20 mouse cellular contexts compared by ENCODE assay signal in genomic region chr11:4422494-4423425, GRCm38 (mm10). TPM values are rescaled to one million over a fixed set of nuclear protein-coding genes. Genes with fewer than 3 reads are reported as not detected.
DNase-seq lines count a peak whose midpoint lies in the region; ATAC-seq and TF ChIP-seq lines count a peak whose summit lies in the region.
"Had no signal": no experiment of that assay in that cellular context is flagged by ENCODE, and none has a peak within 500 bp of the region (broad histone marks: within the 10 kb centered on the region; RNA-seq: fewer than 3 reads in every experiment).

No protein-coding gene starts in this region.

- no peak for TF ChIP-seq CTCF in spleen, adult 2 months (IDR thresholded peaks at IDR 0.05; ENCODE audit: extremely low read depth, insufficient read depth, insufficient read length, insufficient replicate concordance)

- no peaks in the 10 kb centered on the region for H3K36me3 ChIP-seq in spleen, adult 2 months (ENCODE audit: control insufficient read depth, insufficient read depth, low read length)
- no peaks in the 10 kb centered on the region for H3K36me3 ChIP-seq in forebrain, embryonic 16.5 days (ENCODE audit: control insufficient read depth, insufficient read depth)
- H3K36me3 ChIP-seq: embryonic facial prominence, embryonic 12.5 days; heart, embryonic 15.5 days; hindbrain, embryonic 12.5 days; limb, embryonic 13.5 days; liver, embryonic 15.5 days; neural tube, embryonic 12.5 days; stomach, embryonic 15.5 days had no signal

- DNase-seq in spleen, adult 2 months (ENCODE audit: low read depth in 1 of 2, low spot score in 2 of 2): no peak
- no peak for DNase-seq in spleen, adult 12 weeks (ENCODE audit: low spot score)
- DNase-seq in naive thymus-derived CD4-positive, alpha-beta T cell, adult 2 months (ENCODE audit: low read depth): peak; percentile 64
- no peak for DNase-seq in layer of hippocampus, postnatal 36 days
- no peak for DNase-seq in spleen, postnatal 4 days (ENCODE audit: low spot score in 2 of 2)
- no peak for DNase-seq in heart, adult 18-20 months
- DNase-seq: kidney, adult 8-10 months; kidney, postnatal 4 days; lung, postnatal 4 days had no signal

- H3K9me3 ChIP-seq in forebrain, embryonic 16.5 days (ENCODE audit: control insufficient read depth, low read length): no peaks in the 10 kb centered on the region
- H3K9me3 ChIP-seq: embryonic facial prominence, embryonic 12.5 days; heart, embryonic 15.5 days; hindbrain, embryonic 12.5 days; limb, embryonic 13.5 days; liver, embryonic 15.5 days; neural tube, embryonic 12.5 days; stomach, embryonic 15.5 days had no signal

- H3K4me1 ChIP-seq in spleen, adult 2 months (ENCODE audit: control insufficient read depth, insufficient read depth, insufficient read length): peaks cover 3% of the 10 kb centered on the region; the same call in 1 of the 2 replicates
- H3K4me1 ChIP-seq in forebrain, embryonic 16.5 days (replicated peaks; ENCODE audit: control insufficient read depth, insufficient read depth, low read length): no peaks in the 10 kb centered on the region
- H3K4me1 ChIP-seq: embryonic facial prominence, embryonic 12.5 days; heart, embryonic 15.5 days; hindbrain, embryonic 12.5 days; limb, embryonic 13.5 days; neural tube, embryonic 12.5 days; stomach, embryonic 15.5 days had no signal

- 0 out of 2 replicates have a peak overlapping the region, but pooled peaks have one; percentile 14 for H3K27ac ChIP-seq in spleen, adult 2 months (ENCODE audit: insufficient read depth, low read length)
- H3K27ac ChIP-seq in forebrain, embryonic 16.5 days (ENCODE audit: low read length): no peak overlapping the region
- H3K27ac ChIP-seq: embryonic facial prominence, embryonic 12.5 days; heart, embryonic 15.5 days; hindbrain, embryonic 12.5 days; left cerebral cortex, adult 2 months; limb, embryonic 13.5 days; liver, embryonic 15.5 days; neural tube, embryonic 12.5 days; stomach, embryonic 15.5 days had no signal

- no peak overlapping the region for H3K4me3 ChIP-seq in spleen, adult 2 months (ENCODE audit: extremely low read depth, insufficient read depth, insufficient read length)
- no peak overlapping the region for H3K4me3 ChIP-seq in forebrain, embryonic 16.5 days (replicated peaks; ENCODE audit: low read length)
- H3K4me3 ChIP-seq: embryonic facial prominence, embryonic 12.5 days; heart, embryonic 15.5 days; hindbrain, embryonic 12.5 days; left cerebral cortex, adult 2 months; limb, embryonic 13.5 days; liver, embryonic 15.5 days; neural tube, embryonic 12.5 days; stomach, embryonic 15.5 days had no signal

- TF ChIP-seq POLR2A in spleen, adult 2 months (IDR thresholded peaks at IDR 0.05; ENCODE audit: low read depth, low read length): no peak

- no peaks in the 10 kb centered on the region for H3K27me3 ChIP-seq in spleen, adult 2 months (ENCODE audit: control insufficient read depth, insufficient read depth, low read length)
- H3K27me3 ChIP-seq in forebrain, embryonic 16.5 days (replicated peaks; ENCODE audit: control insufficient read depth, insufficient read depth, low read length): no peaks in the 10 kb centered on the region
- H3K27me3 ChIP-seq: embryonic facial prominence, embryonic 12.5 days; hindbrain, embryonic 12.5 days; neural tube, embryonic 12.5 days; stomach, embryonic 15.5 days had no signal

- no peak overlapping the region for H3K9ac ChIP-seq in forebrain, embryonic 16.5 days (replicated peaks; ENCODE audit: low read depth, low read length)
- H3K9ac ChIP-seq: embryonic facial prominence, embryonic 12.5 days; heart, embryonic 15.5 days; hindbrain, embryonic 12.5 days; limb, embryonic 13.5 days; liver, embryonic 15.5 days; neural tube, embryonic 12.5 days; stomach, embryonic 15.5 days had no signal

- 66% methylated on average over 16 of the region's 16 CpGs for WGBS in spleen, adult 2 months
- 82% methylated on average over 16 of the region's 16 CpGs for WGBS in forebrain, embryonic 16.5 days

- ATAC-seq in common myeloid progenitor, adult 5-6 weeks (replicated peaks; ENCODE audit: low read depth, poor library complexity, severe bottlenecking): peak; percentile 36
- ATAC-seq in forebrain, embryonic 16.5 days: no peak
- ATAC-seq: midbrain, embryonic 16.5 days had no signal

- no peak overlapping the region for H3K4me2 ChIP-seq in forebrain, embryonic 16.5 days (ENCODE audit: low read length)
- H3K4me2 ChIP-seq: embryonic facial prominence, embryonic 12.5 days; heart, embryonic 15.5 days; hindbrain, embryonic 12.5 days; limb, embryonic 13.5 days; liver, embryonic 15.5 days; neural tube, embryonic 12.5 days; stomach, embryonic 15.5 days had no signal

RNA-seq across cellular contexts. Expression of gene Hormad2, which starts 18.1 kb away (rescaled TPM):
- 0.05 TPM in 1 of 2 replicates, not detected in the other for polyA plus RNA-seq in spleen, adult 2 months (2012; rRNA removed)
- total RNA-seq in common myeloid progenitor, adult 5-6 weeks (2017): 1.5 TPM in 1 of 2 replicates, not detected in the other
- polyA plus RNA-seq in forebrain, embryonic 16.5 days (2015; fragmentation: Nextera tagmentation; extraction: Ambion mirVana): 0.18 TPM in 1 of 2 replicates, not detected in the other
- total RNA-seq in layer of hippocampus, postnatal 36 days (2021): under 1 TPM in 1 of 2 experiments, not detected in 1; 0.60 TPM
- total RNA-seq in heart, adult 18-20 months (2021): not detected
- total RNA-seq: left cerebral cortex, adult 2 months had no signal
- polyA plus RNA-seq: neural tube, embryonic 12.5 days had no signal
